ENCODE assay signal across 13 mouse cellular contexts in the genomic region with DNA sequence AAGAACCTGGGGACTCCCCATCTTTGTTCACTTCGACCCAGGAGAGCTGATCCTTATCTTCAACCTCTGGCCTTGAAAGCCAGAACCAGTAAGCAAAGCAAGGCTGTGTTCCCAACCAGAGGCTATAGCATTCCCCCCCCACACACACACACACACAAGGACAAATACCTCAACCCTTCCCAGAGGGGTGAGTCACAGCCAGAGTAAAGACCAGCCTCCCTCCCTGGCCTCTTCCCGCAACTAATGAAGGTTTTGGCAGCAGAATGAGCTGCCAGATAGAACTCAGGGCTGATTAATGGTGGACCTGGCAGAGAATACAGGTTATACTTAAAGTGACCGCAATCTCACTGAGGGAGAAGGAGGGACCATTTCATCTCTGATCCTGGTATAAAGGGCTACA. TPM values are rescaled to one million over a fixed set of nuclear protein-coding genes. Genes with fewer than 3 reads are reported as not detected.
DNase-seq lines count a peak whose midpoint lies in the region; ATAC-seq and TF ChIP-seq lines count a peak whose summit lies in the region.
"Had no signal": no experiment of that assay in that cellular context is flagged by ENCODE, and none has a peak within 500 bp of the region (broad histone marks: within the 10 kb centered on the region; RNA-seq: fewer than 3 reads in every experiment).

No protein-coding gene starts in this region.

- no peaks in the 10 kb centered on the region for H3K36me3 ChIP-seq in hindbrain, postnatal 0 days (ENCODE audit: insufficient read depth, low read length)
- H3K36me3 ChIP-seq in hindbrain, embryonic 11.5 days (ENCODE audit: control insufficient read depth, insufficient read depth, low read length), result no peaks in the 10 kb centered on the region
- no peaks in the 10 kb centered on the region for H3K36me3 ChIP-seq in midbrain, embryonic 15.5 days (replicated peaks)
- H3K36me3 ChIP-seq: liver, embryonic 13.5 days had no signal

- no peak overlapping the region for H3K4me2 ChIP-seq in hindbrain, postnatal 0 days (ENCODE audit: low read depth, low read length)
- H3K4me2 ChIP-seq in hindbrain, embryonic 11.5 days (replicated peaks; ENCODE audit: low read depth, low read length), result no peak overlapping the region
- H3K4me2 ChIP-seq in midbrain, embryonic 15.5 days, result no peak overlapping the region
- H3K4me2 ChIP-seq: liver, embryonic 13.5 days had no signal

- no peaks in the 10 kb centered on the region for H3K9me3 ChIP-seq in hindbrain, postnatal 0 days (ENCODE audit: low read length)
- H3K9me3 ChIP-seq in hindbrain, embryonic 11.5 days (ENCODE audit: control insufficient read depth, low read length), result no peaks in the 10 kb centered on the region
- H3K9me3 ChIP-seq in midbrain, embryonic 15.5 days, result no peaks in the 10 kb centered on the region
- H3K9me3 ChIP-seq: liver, embryonic 13.5 days had no signal

- TF ChIP-seq CTCF in hindbrain, postnatal 0 days (IDR thresholded peaks at IDR 0.05; ENCODE audit: low read depth), result no peak

- peak; percentile 21 for DNase-seq in hindbrain, postnatal 0 days (ENCODE audit: low spot score)
- DNase-seq in hindbrain, embryonic 11.5 days (ENCODE audit: low spot score), result no peak
- DNase-seq in urinary bladder, postnatal 14 days (ENCODE audit: low spot score), result peak; percentile 73
- no peak for DNase-seq in urinary bladder, adult 2 months (ENCODE audit: low spot score)
- peak; percentile 79 for DNase-seq in fibroblast of lung, adult 2 months (ENCODE audit: low read depth)
- no peak for DNase-seq in spleen, postnatal 10 days (ENCODE audit: low spot score in 2 of 2)
- DNase-seq: liver, embryonic 13.5 days; midbrain, embryonic 14.5 days; right cerebral cortex, postnatal 4 days had no signal

- ATAC-seq in hindbrain, postnatal 0 days, result no peak
- no peak for ATAC-seq in hindbrain, embryonic 11.5 days (ENCODE audit: low FRiP score)
- ATAC-seq in midbrain, embryonic 15.5 days (replicated peaks), result no peak
- no peak for ATAC-seq in megakaryocyte progenitor cell, adult 5-6 weeks (replicated peaks; ENCODE audit: poor library complexity)
- ATAC-seq: inflammation-experienced regulatory T-cells, adult 6 months had no signal

- no peak overlapping the region for H3K9ac ChIP-seq in hindbrain, postnatal 0 days (replicated peaks; ENCODE audit: low read length)
- no peak overlapping the region for H3K9ac ChIP-seq in hindbrain, embryonic 11.5 days (ENCODE audit: low read depth, low read length)
- H3K9ac ChIP-seq in midbrain, embryonic 15.5 days, result no peak overlapping the region
- H3K9ac ChIP-seq: liver, embryonic 13.5 days had no signal

- no peak overlapping the region for H3K27ac ChIP-seq in hindbrain, postnatal 0 days
- no peak overlapping the region for H3K27ac ChIP-seq in hindbrain, embryonic 11.5 days (ENCODE audit: low read depth, low read length)
- no peak overlapping the region for H3K27ac ChIP-seq in midbrain, embryonic 15.5 days
- H3K27ac ChIP-seq: liver, embryonic 13.5 days had no signal

- H3K4me1 ChIP-seq in hindbrain, postnatal 0 days (ENCODE audit: insufficient read depth, low read length), result peaks cover 10% of the 10 kb centered on the region
- H3K4me1 ChIP-seq in hindbrain, embryonic 11.5 days (replicated peaks; ENCODE audit: control insufficient read depth, insufficient read depth, low read length), result peaks cover 5% of the 10 kb centered on the region
- H3K4me1 ChIP-seq in midbrain, embryonic 15.5 days, result peaks cover 23% of the 10 kb centered on the region

- 56% methylated on average over 3 of the region's 3 CpGs for WGBS in hindbrain, postnatal 0 days
- 70% methylated on average over 3 of the region's 3 CpGs for WGBS in hindbrain, embryonic 11.5 days
- 72% methylated on average over 3 of the region's 3 CpGs for WGBS in midbrain, embryonic 15.5 days

- no peak overlapping the region for H3K4me3 ChIP-seq in hindbrain, postnatal 0 days (ENCODE audit: low read length)
- H3K4me3 ChIP-seq in hindbrain, embryonic 11.5 days (ENCODE audit: low read depth, low read length), result no peak overlapping the region
- H3K4me3 ChIP-seq in midbrain, embryonic 15.5 days, result no peak overlapping the region
- H3K4me3 ChIP-seq: liver, embryonic 13.5 days had no signal

- H3K27me3 ChIP-seq in hindbrain, postnatal 0 days (ENCODE audit: insufficient read depth, low read length), result no peaks in the 10 kb centered on the region
- no peaks in the 10 kb centered on the region for H3K27me3 ChIP-seq in hindbrain, embryonic 11.5 days (ENCODE audit: control insufficient read depth, insufficient read depth, low read length)
- H3K27me3 ChIP-seq in midbrain, embryonic 15.5 days (replicated peaks), result no peaks in the 10 kb centered on the region
- H3K27me3 ChIP-seq: CH12.LX had no signal

RNA-seq across cellular contexts. Expression of gene Ankrd40, which starts 18.8 kb away (rescaled TPM):
- total RNA-seq in hindbrain, postnatal 0 days (2014; rRNA removed), result 48.1 and 69.1 TPM in 2 replicates
- polyA plus RNA-seq in hindbrain, postnatal 0 days (2015; fragmentation: Nextera tagmentation; extraction: Ambion mirVana), result 15.1 and 16.2 TPM in 2 replicates
- polyA plus RNA-seq in hindbrain, embryonic 11.5 days (2014; fragmentation: Nextera tagmentation; extraction: Ambion mirVana), result 16.3 and 21.7 TPM in 2 replicates
- polyA plus RNA-seq in urinary bladder, adult 2 months (2012; rRNA removed), result 65.6 and 75.4 TPM in 2 replicates
- 16.7 and 18.4 TPM in 2 replicates for polyA plus RNA-seq in midbrain, embryonic 15.5 days (2015; fragmentation: Nextera tagmentation; extraction: Ambion mirVana)
- 18.8 and 21.7 TPM in 2 replicates for total RNA-seq in megakaryocyte progenitor cell, adult 5-6 weeks (2015)
- 59.6 and 77.8 TPM in 2 replicates for total RNA-seq in megakaryocyte progenitor cell, adult 5-6 weeks (2017)

RNA-seq across cellular contexts. Expression of gene Luc7l3, which starts 24.8 kb away (rescaled TPM):
- 36.8 and 44.3 TPM in 2 replicates for total RNA-seq in hindbrain, postnatal 0 days (2014; rRNA removed)
- 101 and 115 TPM in 2 replicates for polyA plus RNA-seq in hindbrain, postnatal 0 days (2015; fragmentation: Nextera tagmentation; extraction: Ambion mirVana)
- 118 and 125 TPM in 2 replicates for polyA plus RNA-seq in hindbrain, embryonic 11.5 days (2014; fragmentation: Nextera tagmentation; extraction: Ambion mirVana)
- polyA plus RNA-seq in urinary bladder, adult 2 months (2012; rRNA removed), result 84.6 and 102 TPM in 2 replicates
- polyA plus RNA-seq in midbrain, embryonic 15.5 days (2015; fragmentation: Nextera tagmentation; extraction: Ambion mirVana), result 129 and 143 TPM in 2 replicates
- 160 and 188 TPM in 2 replicates for total RNA-seq in megakaryocyte progenitor cell, adult 5-6 weeks (2015)
- 289 and 470 TPM in 2 replicates for total RNA-seq in megakaryocyte progenitor cell, adult 5-6 weeks (2017)

RNA-seq across cellular contexts. Expression of gene Abcc3, which starts 46.2 kb away (rescaled TPM):
- 4.5 and 4.7 TPM in 2 replicates for total RNA-seq in hindbrain, postnatal 0 days (2014; rRNA removed)
- 1.0 and 1.8 TPM in 2 replicates for polyA plus RNA-seq in hindbrain, postnatal 0 days (2015; fragmentation: Nextera tagmentation; extraction: Ambion mirVana)
- polyA plus RNA-seq in hindbrain, embryonic 11.5 days (2014; fragmentation: Nextera tagmentation; extraction: Ambion mirVana), result 0.57 and 0.94 TPM in 2 replicates
- 84.7 and 95.3 TPM in 2 replicates for polyA plus RNA-seq in urinary bladder, adult 2 months (2012; rRNA removed)
- 0.70 and 1.3 TPM in 2 replicates for polyA plus RNA-seq in midbrain, embryonic 15.5 days (2015; fragmentation: Nextera tagmentation; extraction: Ambion mirVana)
- 0.07 and 0.56 TPM in 2 replicates for total RNA-seq in megakaryocyte progenitor cell, adult 5-6 weeks (2015)
- total RNA-seq in megakaryocyte progenitor cell, adult 5-6 weeks (2017), result 0.17 TPM in 1 of 2 replicates, not detected in the other

Comparison
In these comparisons a context has a peak if more than half of its experiments do, and no peak if none do; other contexts are left out.
1. DNase-seq: peak in hindbrain, postnatal 0 days (single experiment), urinary bladder, postnatal 14 days (single experiment) and fibroblast of lung, adult 2 months (single experiment); none in hindbrain, embryonic 11.5 days (single experiment), urinary bladder, adult 2 months (single experiment) and spleen, postnatal 10 days (0 of 2).
2. RNA of gene Abcc3, which starts 46.2 kb away (polyA plus RNA-seq): 84.7 to 95.3 TPM in urinary bladder, adult 2 months; 1.0 to 1.8 TPM in hindbrain, postnatal 0 days, 0.57 to 0.94 TPM in hindbrain, embryonic 11.5 days and 0.70 to 1.3 TPM in midbrain, embryonic 15.5 days; every median in the first group is over 10 times any median in the second.